Mouse (Mus musculus): ENCODE measurements around the gene Scn7a.
A peak's percentile ranks its signal among the peaks of the same experiment; 100 is the strongest.

Scn7a gene

GRCm38 (mm10) chr2:66784765-66785164 lies at the start of gene Scn7a:
Gene Scn7a (minus strand): TSS chr2:66784914.
- no peak for DNase-seq (ENCODE audit: low read depth, low spot score)

GRCm38 (mm10) chr2:66827729-66828128 lies 43.0 kb upstream of the Scn7a start:
- DNase-seq (ENCODE audit: low read depth, low spot score): no peak

- DNase-seq (ENCODE audit: low read depth, low spot score): no peak
Measured at GRCm38 (mm10) chr2:66819862-66820559, 35.3 kb upstream of the Scn7a start.

DNA sequence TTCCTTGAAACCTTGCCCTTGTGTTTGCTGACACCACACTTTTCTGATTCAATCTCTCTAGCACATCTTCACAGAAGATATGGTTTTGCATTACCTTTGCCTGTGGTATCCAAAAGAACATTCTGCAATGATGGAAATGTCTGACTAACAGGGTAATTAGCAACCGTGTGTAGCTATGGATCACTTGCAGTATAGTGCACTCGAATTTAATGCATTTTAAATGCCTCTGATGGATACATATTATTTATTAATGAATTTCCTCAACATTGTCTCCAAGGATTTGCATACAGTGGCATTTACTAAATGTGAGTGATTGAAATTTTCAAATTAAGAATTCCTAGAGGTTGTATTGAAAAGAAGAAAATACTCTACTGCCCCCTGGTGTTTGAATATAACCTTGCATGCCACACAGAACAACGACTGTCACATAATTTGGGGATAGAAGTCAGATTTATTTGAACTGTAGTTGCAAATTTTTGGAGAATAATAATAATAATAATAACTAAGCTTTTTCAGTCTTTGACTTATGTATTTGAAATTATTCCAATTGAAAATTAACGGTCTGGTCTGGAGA lies 15.0 kb upstream of the Scn7a start:
- peak; percentile 16 for DNase-seq (ENCODE audit: low read depth, low spot score)

- no peak for DNase-seq (ENCODE audit: low read depth, low spot score)
Measured at GRCm38 (mm10) chr2:66797493-66797892, 12.8 kb upstream of the Scn7a start.

- DNase-seq (ENCODE audit: low read depth, low spot score): no peak
Measured at GRCm38 (mm10) chr2:66791629-66792028, 6.9 kb upstream of the Scn7a start.

DNA sequence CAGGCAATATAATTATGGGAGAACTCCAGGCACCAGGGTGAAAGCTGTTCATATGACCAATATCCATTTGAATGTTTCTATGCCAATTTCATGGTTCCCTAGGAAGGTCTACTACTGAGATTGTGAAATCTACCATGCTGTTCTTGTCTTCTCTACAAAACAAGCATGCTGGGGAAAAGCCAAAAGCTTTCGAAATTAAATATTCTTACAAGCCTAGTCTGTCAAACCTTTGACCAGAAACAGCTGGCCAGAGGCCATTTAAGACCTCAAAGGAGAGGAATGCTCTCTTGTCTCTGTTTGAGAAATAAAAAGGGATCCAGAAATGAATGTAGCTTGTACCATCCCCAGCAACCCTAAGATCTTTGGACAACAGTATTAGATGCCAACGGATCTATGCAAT lies 3.8 kb downstream of the Scn7a start:
- no peak for DNase-seq (ENCODE audit: low read depth, low spot score)

GRCm38 (mm10) chr2:66767980-66768379 lies 16.7 kb downstream of the Scn7a start:
- no peak for DNase-seq (ENCODE audit: low read depth, low spot score)

GRCm38 (mm10) chr2:66765170-66765569 lies 19.5 kb downstream of the Scn7a start:
- no peak for DNase-seq (ENCODE audit: low read depth, low spot score)

DNA sequence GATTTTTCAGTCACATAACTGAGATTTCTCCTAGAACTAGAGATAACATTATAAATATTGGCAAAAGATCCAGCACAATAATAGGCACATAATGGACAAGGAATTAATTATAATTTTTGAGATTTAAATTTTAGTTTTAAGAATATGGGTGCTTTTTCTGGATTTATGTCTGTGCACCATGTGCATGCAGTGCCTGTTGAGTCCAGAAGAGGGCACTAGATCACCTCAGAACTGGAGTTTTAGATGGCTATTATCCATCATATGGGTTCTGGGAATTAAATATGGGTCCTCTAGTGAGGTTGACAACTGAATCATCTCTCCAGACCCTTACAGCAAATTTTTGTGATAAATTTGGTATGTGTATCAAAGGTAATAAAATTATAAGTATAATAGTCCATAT lies 21.8 kb downstream of the Scn7a start:
- no peak for DNase-seq (ENCODE audit: low read depth, low spot score)

- no peak for DNase-seq (ENCODE audit: low read depth, low spot score)
Measured at GRCm38 (mm10) chr2:66728002-66728401, 56.7 kb downstream of the Scn7a start.

DNA sequence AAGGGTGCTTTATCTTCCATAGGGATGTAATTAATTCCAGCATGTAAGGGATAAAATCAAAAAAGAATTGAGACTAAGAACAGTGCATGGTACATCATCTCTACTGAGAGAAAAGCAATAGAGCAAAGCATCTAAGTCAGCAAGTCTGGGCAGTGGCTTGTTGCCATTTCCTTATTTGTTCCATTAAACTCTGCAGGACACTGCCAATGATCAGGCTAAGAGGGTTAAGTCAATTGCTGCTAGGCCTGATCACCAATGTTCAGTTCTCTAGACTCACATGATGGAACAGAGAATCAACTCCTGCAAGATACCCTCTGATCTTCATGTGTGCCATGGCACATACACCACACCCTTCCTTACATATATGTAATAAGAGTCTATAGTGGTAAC lies 57.1 kb downstream of the Scn7a start:
- no peak for DNase-seq (ENCODE audit: low read depth, low spot score)

DNA sequence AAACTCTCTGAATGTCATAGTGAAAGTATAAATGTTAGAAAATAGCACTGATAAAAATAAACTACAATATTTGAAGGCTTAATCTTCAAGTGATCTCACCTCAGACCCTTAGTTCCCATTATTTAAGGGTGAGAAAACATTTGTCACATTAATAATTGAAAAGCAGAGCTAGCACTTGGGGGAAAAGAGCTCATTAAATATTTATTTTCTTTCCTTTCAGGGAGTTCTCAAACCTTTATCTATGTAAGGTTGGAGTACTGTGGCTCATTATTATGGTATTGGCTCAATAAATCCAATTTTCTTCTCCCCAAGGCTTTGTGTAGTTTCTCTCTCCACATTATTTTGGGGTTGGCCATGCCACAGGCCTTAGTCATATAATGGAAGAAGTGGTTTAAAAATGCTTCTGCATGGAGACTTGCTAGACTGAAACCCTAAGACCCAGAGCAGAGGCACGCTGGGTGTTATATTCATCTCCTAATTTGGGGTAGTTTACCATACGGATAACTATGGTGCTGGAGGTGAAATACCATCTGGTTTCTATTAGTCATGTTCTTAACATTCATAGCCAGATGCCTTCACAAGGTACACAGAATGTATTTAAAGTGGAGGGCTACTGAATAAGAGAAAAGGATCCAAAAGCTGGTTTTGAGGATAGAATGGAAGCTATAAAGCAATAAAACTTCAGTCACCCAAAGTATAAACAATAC lies 57.7 kb downstream of the Scn7a start:
- DNase-seq (ENCODE audit: low read depth, low spot score): no peak

DNA sequence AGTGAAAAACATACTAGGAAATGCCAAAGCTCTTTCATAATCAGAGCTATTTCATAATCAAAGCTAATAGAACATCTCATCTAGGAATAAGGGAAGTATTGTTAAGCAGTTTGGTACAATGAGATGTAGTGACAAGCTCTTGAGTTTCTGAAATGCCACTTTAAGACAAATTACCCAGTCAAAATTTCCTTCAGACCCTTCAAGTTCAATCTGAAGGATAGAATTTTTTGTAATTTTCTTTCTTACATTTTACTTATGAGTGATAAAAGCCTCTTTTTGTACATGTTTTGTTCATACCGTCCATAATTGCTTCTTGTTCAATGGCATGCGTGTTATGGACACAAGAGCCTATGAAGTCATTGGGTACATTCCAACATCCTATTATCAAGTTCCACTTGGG lies 72.6 kb downstream of the Scn7a start:
- DNase-seq (ENCODE audit: low read depth, low spot score): no peak

GRCm38 (mm10) chr2:66692300-66692699 lies 92.4 kb downstream of the Scn7a start:
- no peak for DNase-seq (ENCODE audit: low read depth, low spot score)

- no peak for DNase-seq (ENCODE audit: low read depth, low spot score)
Measured at GRCm38 (mm10) chr2:66661988-66662387, 122.7 kb downstream of the Scn7a start.

- DNase-seq (ENCODE audit: low read depth, low spot score): no peak
Measured at GRCm38 (mm10) chr2:66656430-66656829, 128.3 kb downstream of the Scn7a start.

DNA sequence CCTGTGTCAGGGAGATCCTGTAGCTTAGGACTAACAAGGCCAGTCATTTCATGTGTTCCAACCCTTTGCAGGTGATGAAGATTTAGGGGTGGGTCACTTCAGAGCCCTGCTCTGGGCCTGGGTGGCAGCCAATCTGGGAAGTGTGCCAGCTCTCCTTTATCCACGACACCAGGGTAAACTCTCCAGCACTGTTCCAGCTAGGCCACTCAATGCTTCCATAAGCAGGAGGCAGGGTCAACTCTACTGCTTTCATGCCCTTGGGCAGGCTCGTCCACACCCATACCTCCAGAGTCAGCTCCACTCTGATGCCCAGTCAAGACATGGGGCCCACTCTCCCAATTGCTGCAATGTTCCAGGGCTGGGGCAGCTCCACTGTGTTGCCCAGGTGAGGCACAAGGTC lies 129.3 kb downstream of the Scn7a start:
- DNase-seq (ENCODE audit: low read depth, low spot score): no peak

DNA sequence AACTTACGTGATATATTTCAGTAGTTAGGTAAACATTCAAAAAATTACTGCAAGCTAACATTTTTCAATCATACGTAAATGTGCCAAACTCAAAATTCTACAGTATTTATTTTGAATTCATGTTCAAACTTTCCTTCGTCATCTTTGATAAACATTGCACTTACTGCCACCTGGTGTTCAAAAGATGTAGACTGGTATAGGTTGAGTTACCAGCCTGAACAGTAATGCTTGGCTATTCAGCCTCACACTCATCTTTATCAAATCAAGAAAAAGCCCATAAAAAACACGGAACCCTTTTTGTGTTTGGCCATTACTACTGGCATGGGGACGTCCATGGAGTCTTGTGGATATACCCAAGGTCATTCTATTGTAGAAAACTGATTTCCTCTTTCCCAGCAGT lies 140.3 kb downstream of the Scn7a start:
- no peak for DNase-seq (ENCODE audit: low read depth, low spot score)

GRCm38 (mm10) chr2:66634580-66635359 lies 149.9 kb downstream of the Scn7a start, which contains the start of gene Scn9a:
Gene Scn9a (minus strand): TSS chr2:66634962.
- DNase-seq (ENCODE audit: low read depth, low spot score): no peak

DNA sequence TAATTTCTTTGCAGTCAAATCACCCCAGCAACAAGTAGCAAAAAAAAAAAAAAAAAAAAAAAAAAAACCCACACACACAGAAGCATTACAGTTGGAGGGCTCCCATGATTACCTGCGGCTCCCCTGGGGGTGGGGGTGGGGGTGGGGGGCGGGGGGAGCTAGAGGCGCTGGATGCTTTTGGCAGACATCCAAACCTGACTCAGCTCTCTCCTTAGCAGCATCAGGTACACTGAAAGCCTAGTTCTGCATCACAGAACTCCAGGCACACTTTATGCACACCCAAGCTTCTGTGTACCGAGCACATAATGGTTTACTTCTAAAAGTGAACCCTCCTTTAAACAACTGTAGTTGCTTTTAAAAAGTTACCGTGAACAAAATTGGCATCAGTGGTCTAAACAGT lies 152.0 kb downstream of the Scn7a start:
- no peak for DNase-seq (ENCODE audit: low read depth, low spot score)

Measured in retina, postnatal 7 days (tissue).